Mouse (Mus musculus): ENCODE results near the gene Nrxn2. TPM values are rescaled to one million over a fixed set of nuclear protein-coding genes. Genes with fewer than 3 reads are reported as not detected.
A peak's percentile ranks its signal among the peaks of the same experiment; 100 is the strongest.

The Nrxn2 gene
- total RNA-seq, 1 experiment, result 9.5 TPM

DNA sequence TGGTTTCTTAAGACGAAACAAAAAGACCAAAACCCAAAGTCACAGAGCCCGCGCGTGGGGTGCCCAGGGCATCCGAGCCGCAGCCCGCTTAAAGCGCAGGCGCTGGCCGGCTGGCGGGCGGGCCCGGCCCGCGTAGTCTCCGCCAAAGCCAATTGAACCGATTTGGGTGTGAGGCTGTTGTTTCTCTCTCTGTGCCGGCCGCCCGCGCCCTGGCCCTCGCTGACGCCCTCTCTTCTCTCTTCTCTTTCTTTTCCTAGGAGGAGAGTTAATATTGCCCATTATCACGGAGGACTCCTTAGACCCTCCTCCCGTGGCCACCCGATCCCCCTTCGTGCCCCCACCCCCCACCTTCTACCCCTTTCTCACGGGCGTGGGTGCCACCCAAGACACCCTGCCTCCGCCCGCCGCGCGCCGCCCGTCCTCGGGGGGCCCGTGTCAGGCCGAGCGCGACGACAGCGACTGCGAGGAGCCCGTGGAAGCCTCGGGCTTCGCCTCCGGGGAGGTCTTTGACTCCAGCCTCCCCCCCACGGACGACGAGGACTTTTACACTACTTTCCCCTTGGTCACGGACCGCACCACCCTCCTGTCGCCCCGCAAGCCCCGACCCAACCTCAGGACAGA lies 112.6 kb downstream of the Nrxn2 start:
- Histone ChIP-seq H3K9ac (ENCODE audit: insufficient read depth, low read depth, low read length, poor library complexity, severe bottlenecking) (peak overlapping the region; percentile 15; the same call in 1 of the 2 replicates), H3K9me3 (ENCODE audit: control insufficient read depth, insufficient read depth, low read depth, low read length) (no peaks in the 10 kb centered on the region), H3K4me1 (ENCODE audit: control insufficient read depth in 2 of 2, insufficient read depth in 2 of 2, low read length in 2 of 2, poor library complexity in 1 of 2) (peaks cover 2 to 14% of the 10 kb centered on the region in 2 experiments; a peak in 2 of 4 replicates), H3K27ac (ENCODE audit: insufficient read depth, low read depth, low read length, poor library complexity, severe bottlenecking) (no peak overlapping the region), H3K36me3 (ENCODE audit: control insufficient read depth, insufficient read depth, low read length, poor library complexity, severe bottlenecking) (no peaks in the 10 kb centered on the region), H3K4me3 (ENCODE audit: insufficient read depth in 1 of 2, low read depth in 1 of 2, low read length in 2 of 2, poor library complexity in 1 of 2, severe bottlenecking in 1 of 2) (peak overlapping the region; percentile 21 to 60; a peak in 3 of 4 replicates)
- DNase-seq (ENCODE audit: low read depth, low spot score), result no peak
- TF ChIP-seq ZC3H11A (IDR thresholded peaks at IDR 0.05; ENCODE audit: borderline replicate concordance, low read depth, low read length) (no peak), HCFC1 (IDR thresholded peaks at IDR 0.05; ENCODE audit: borderline replicate concordance, insufficient read depth, low read length) (no peak), MAFK (IDR thresholded peaks at IDR 0.05; ENCODE audit: insufficient read depth, low read depth, low read length) (no peak)
- in situ Hi-C loops (cut with MboI; ENCODE audit: low sequenced_read_pairs in 2 of 2, unreplicated experiment in 2 of 2), result no loop called here

DNA sequence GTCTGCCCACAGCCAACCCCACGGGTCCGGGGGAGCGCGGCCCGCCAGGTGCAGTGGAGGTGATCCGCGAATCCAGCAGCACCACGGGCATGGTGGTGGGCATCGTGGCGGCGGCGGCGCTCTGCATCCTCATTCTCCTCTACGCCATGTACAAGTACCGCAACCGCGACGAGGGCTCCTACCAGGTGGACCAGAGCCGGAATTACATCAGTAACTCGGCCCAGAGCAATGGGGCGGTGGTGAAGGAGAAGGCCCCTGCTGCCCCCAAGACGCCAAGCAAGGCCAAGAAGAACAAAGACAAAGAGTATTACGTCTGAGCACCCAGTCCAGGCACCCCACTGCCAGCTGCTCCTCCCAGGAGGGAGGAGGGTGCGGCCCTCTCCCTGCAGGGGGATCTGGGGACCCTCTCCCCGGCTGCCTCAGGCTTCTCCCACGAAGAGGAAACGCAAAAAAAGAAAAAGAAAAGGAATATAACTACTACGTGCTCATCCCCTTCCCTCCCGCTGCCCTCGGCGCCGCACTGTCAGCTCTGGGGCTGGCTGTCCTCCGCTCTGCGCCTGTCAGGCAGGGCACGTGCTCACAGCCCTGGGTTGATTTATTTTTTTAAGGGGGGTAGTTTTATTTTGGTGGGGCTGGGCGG lies 113.4 kb downstream of the Nrxn2 start:
- Histone ChIP-seq H3K4me1 (ENCODE audit: control insufficient read depth in 2 of 2, insufficient read depth in 2 of 2, low read length in 2 of 2, poor library complexity in 1 of 2) (peaks cover 2 to 14% of the 10 kb centered on the region in 2 experiments; a peak in 2 of 4 replicates), H3K4me3 (ENCODE audit: insufficient read depth in 1 of 2, low read depth in 1 of 2, low read length in 2 of 2, poor library complexity in 1 of 2, severe bottlenecking in 1 of 2) (peak overlapping the region; percentile 21 to 60; a peak in 3 of 4 replicates), H3K9me3 (ENCODE audit: control insufficient read depth, insufficient read depth, low read depth, low read length) (no peaks in the 10 kb centered on the region), H3K9ac (ENCODE audit: insufficient read depth, low read depth, low read length, poor library complexity, severe bottlenecking) (peak overlapping the region; percentile 15), H3K27ac (ENCODE audit: insufficient read depth, low read depth, low read length, poor library complexity, severe bottlenecking) (no peak overlapping the region), H3K36me3 (ENCODE audit: control insufficient read depth, insufficient read depth, low read length, poor library complexity, severe bottlenecking) (no peaks in the 10 kb centered on the region)
- DNase-seq (ENCODE audit: low read depth, low spot score), result no peak
- TF ChIP-seq CHD2 (IDR thresholded peaks at IDR 0.05; ENCODE audit: low read depth, low read length) (no peak), HCFC1 (IDR thresholded peaks at IDR 0.05; ENCODE audit: borderline replicate concordance, insufficient read depth, low read length) (no peak), ZC3H11A (IDR thresholded peaks at IDR 0.05; ENCODE audit: borderline replicate concordance, low read depth, low read length) (no peak), MAFK (IDR thresholded peaks at IDR 0.05; ENCODE audit: insufficient read depth, low read depth, low read length) (no peak), ZNF384 (IDR thresholded peaks at IDR 0.05; ENCODE audit: low read depth, low read length) (no peak)
- in situ Hi-C loops (cut with MboI; ENCODE audit: low sequenced_read_pairs in 2 of 2, unreplicated experiment in 2 of 2), result no loop called here

DNA sequence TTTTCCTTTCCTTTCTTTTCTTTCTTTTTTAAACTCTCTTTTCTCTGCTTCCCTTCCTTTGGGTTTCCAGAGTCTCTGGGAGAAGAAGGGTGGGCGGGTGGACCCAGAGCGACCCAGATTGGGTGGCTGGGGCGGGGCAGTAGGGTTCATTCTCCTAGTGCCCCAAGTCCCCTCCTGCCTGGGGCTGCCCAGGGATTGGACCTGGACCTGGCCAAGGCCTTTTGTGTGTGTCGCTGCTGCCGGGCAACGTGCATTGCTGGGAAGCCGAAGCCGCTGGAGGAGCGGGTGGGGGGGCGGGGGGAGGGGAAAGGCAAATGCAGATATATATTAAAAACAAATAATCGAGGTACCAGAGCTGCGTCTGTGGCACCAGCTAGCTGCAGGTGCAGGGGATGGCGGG lies 114.1 kb downstream of the Nrxn2 start:
- Histone ChIP-seq H3K4me3 (ENCODE audit: insufficient read depth in 1 of 2, low read depth in 1 of 2, low read length in 2 of 2, poor library complexity in 1 of 2, severe bottlenecking in 1 of 2) (no peak overlapping the region), H3K9me3 (ENCODE audit: control insufficient read depth, insufficient read depth, low read depth, low read length) (no peaks in the 10 kb centered on the region), H3K9ac (ENCODE audit: insufficient read depth, low read depth, low read length, poor library complexity, severe bottlenecking) (no peak overlapping the region), H3K27ac (ENCODE audit: insufficient read depth, low read depth, low read length, poor library complexity, severe bottlenecking) (no peak overlapping the region), H3K4me1 (ENCODE audit: control insufficient read depth in 2 of 2, insufficient read depth in 2 of 2, low read length in 2 of 2, poor library complexity in 1 of 2) (peaks cover 2 to 14% of the 10 kb centered on the region in 2 experiments; a peak in 2 of 4 replicates), H3K36me3 (ENCODE audit: control insufficient read depth, insufficient read depth, low read length, poor library complexity, severe bottlenecking) (no peaks in the 10 kb centered on the region)
- no peak for TF ChIP-seq CHD2 (IDR thresholded peaks at IDR 0.05; ENCODE audit: low read depth, low read length)
- TF ChIP-seq ZNF384 (IDR thresholded peaks at IDR 0.05; ENCODE audit: low read depth, low read length), result no peak
- TF ChIP-seq HCFC1 (IDR thresholded peaks at IDR 0.05; ENCODE audit: borderline replicate concordance, insufficient read depth, low read length), result no peak
- no peak for TF ChIP-seq MAFK (IDR thresholded peaks at IDR 0.05; ENCODE audit: insufficient read depth, low read depth, low read length)
- no peak for TF ChIP-seq ZC3H11A (IDR thresholded peaks at IDR 0.05; ENCODE audit: borderline replicate concordance, low read depth, low read length)
- in situ Hi-C loops (cut with MboI; ENCODE audit: low sequenced_read_pairs in 2 of 2, unreplicated experiment in 2 of 2), result no loop called here
- DNase-seq (ENCODE audit: low read depth, low spot score), result no peak

DNA sequence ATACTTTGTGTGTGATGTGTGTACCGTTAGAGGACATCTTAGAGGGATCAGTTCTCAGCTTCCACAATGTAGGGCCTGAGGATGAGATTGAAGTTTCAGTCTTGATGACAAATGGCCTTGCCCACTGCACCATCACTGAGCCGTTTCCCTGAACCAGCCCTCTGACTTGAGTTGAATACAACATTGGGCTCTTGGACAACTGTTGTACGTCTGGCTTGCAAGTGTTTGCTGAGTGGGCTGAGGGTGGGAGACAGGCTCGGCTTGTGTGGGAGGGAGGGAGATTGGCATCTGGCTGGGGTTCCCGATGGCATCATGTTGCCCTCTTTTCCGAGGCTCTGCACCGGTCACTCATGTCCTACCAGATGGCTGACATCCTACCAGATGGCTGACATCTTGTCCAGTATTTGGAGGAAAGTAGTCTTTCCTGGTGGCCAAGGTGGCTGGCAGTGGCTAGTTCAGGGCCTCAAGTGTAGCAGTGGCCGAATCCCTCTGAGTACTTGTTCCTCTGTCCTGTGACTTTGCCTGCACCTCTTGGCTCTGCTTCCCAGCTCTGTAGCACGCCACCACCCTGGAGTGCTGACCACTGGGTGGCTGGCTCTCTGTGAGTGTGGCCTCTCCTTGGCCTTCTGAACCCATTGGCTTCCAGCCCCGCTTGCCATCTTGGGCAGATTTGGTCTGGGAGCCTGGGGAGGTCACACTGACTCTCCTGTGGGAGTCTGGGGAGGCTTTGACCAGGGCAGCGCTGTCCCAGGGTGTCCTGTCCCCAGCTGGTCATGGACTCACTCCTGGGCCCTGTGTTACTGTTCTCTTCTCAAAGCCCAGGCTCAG lies 115.0 kb downstream of the Nrxn2 start:
- in situ Hi-C loops (cut with MboI; ENCODE audit: low sequenced_read_pairs in 2 of 2, unreplicated experiment in 2 of 2), result no loop called here
- no peak overlapping the region for H3K4me3 ChIP-seq (ENCODE audit: insufficient read depth in 1 of 2, low read depth in 1 of 2, low read length in 2 of 2, poor library complexity in 1 of 2, severe bottlenecking in 1 of 2)
- H3K36me3 ChIP-seq (ENCODE audit: control insufficient read depth, insufficient read depth, low read length, poor library complexity, severe bottlenecking), result no peaks in the 10 kb centered on the region
- DNase-seq (ENCODE audit: low read depth, low spot score), result no peak
- TF ChIP-seq ZNF384 (IDR thresholded peaks at IDR 0.05; ENCODE audit: low read depth, low read length), result no peak
- no peak for TF ChIP-seq HCFC1 (IDR thresholded peaks at IDR 0.05; ENCODE audit: borderline replicate concordance, insufficient read depth, low read length)
- no peak for TF ChIP-seq ZC3H11A (IDR thresholded peaks at IDR 0.05; ENCODE audit: borderline replicate concordance, low read depth, low read length)
- TF ChIP-seq CHD2 (IDR thresholded peaks at IDR 0.05; ENCODE audit: low read depth, low read length), result no peak
- TF ChIP-seq MAFK (IDR thresholded peaks at IDR 0.05; ENCODE audit: insufficient read depth, low read depth, low read length), result no peak
- peaks cover 2 to 14% of the 10 kb centered on the region in 2 experiments; a peak in 2 of 4 replicates for H3K4me1 ChIP-seq (ENCODE audit: control insufficient read depth in 2 of 2, insufficient read depth in 2 of 2, low read length in 2 of 2, poor library complexity in 1 of 2)
- H3K27ac ChIP-seq (ENCODE audit: insufficient read depth, low read depth, low read length, poor library complexity, severe bottlenecking), result no peak overlapping the region
- H3K9me3 ChIP-seq (ENCODE audit: control insufficient read depth, insufficient read depth, low read depth, low read length), result no peaks in the 10 kb centered on the region
- H3K9ac ChIP-seq (ENCODE audit: insufficient read depth, low read depth, low read length, poor library complexity, severe bottlenecking), result no peak overlapping the region
